Mouse (Mus musculus): ENCODE data around the gene Nxph2. TPM values are rescaled to one million over a fixed set of nuclear protein-coding genes. Genes with fewer than 3 reads are reported as not detected.
A peak's percentile ranks its signal among the peaks of the same experiment; 100 is the strongest.
"Not testable (repeated sequence)": the region's sequence is repeated elsewhere in the genome, so short reads cannot be mapped to it uniquely, and the experiment has no call there.

The Nxph2 gene
- total RNA-seq (2021): not detected
- long read RNA-seq, experiment 1: 0 reads
- long read RNA-seq, experiment 2: 0 reads

GRCm38 (mm10) chr2:23320746-23321585 lies at the start of gene Nxph2:
Gene Nxph2, plus strand, starts transcription at chr2:23321246.
- intact Hi-C loops (cut with DNase I): no loop called here
- Histone ChIP-seq H3K4me3 (no peak within 1 kb of the TSS), H3K27ac (no peak within 1 kb of the TSS)
- TF ChIP-seq CTCF (IDR thresholded peaks at IDR 0.05): no peak
- DNase-seq: peak; percentile 11

DNA sequence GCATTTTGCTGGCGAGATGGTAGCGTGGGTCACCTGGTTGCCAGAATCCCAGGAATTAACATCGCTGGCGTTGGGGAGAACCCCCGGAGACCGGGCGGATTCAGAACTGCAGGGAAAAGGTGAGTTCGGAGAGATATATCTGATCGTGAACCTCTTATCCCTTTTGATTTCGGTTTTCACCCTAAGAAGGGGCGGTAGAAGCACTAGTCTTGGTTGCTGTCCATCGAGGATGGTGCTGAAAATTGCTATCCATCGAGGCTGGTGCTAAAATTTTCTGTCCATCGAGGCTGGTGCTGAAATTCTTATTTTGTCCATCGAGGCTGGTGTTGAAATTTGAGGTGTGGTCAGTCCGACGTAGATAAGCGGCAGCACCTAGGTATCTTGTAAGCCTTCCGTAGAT lies 30.1 kb upstream of the Nxph2 start:
- H3K27ac ChIP-seq; DNase-seq; intact Hi-C loops (cut with DNase I); H3K4me3 ChIP-seq: not testable (repeated sequence)

DNA sequence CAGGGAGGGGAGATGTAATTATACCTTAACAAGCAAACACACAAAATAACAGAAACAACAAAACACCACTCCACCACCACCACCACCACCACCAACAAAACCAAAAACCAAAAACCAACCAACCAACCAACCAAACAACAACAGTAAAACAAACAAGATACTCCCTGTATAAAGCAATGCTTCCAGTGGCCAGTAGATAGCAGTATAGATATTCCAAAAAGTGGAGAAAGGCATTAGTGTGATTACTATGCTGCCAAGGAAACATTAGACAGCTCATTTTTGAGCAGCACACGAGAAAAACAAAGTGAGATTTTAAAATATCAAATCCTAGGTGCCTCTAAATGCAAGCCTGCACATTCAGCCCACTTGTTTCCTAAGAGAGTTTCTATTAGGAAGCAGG lies 6.2 kb upstream of the Nxph2 start:
- no peak for DNase-seq
- no peak overlapping the region for H3K27ac ChIP-seq
- no peak overlapping the region for H3K4me3 ChIP-seq
- 0 out of 2 replicates have a peak, but pooled peaks have one; percentile 5 for TF ChIP-seq CTCF (IDR thresholded peaks at IDR 0.05)
- intact Hi-C loops (cut with DNase I): no loop called here

Other genes starting within 250 kb of the Nxph2 start
- gene Mastl, start 165.2 kb upstream of the Nxph2 start, total RNA-seq (2021): under 1 TPM; 0.36 TPM
- gene Yme1l1, start 164.9 kb upstream of the Nxph2 start, total RNA-seq (2021): 10 to 100 TPM; 56.8 to 68.1 TPM
- gene 4931423N10Rik, start 113.8 kb upstream of the Nxph2 start, total RNA-seq (2021): not detected

All from gastrocnemius, adult 2 months (tissue).